Mouse (Mus musculus) heart, adult 8-10 months (tissue): ENCODE results near the gene Hnf4a. TPM values are rescaled to one million over a fixed set of nuclear protein-coding genes. Genes with fewer than 3 reads are reported as not detected.

Experiments
- DNase-seq: peaks from one replicate; pipeline ENCODE4 v3.0.0; 2022; ENCODE audit warnings: low spot score
- total RNA-seq, 4 experiments: library from RNA; stranded (reverse); gene quantifications; 2 replicates each; pipeline ENCODE4 v1.2.4; 2022

The Hnf4a gene
- total RNA-seq, 4 experiments from 2014 or later, result not detected

GRCm38 (mm10) chr2:163593636-163594282 is 87.2 kb downstream of the Hnf4a start:
- DNase-seq, result no peak

- DNase-seq, result peak; percentile 73
Observed at GRCm38 (mm10) chr2:163595119-163595518, 88.5 kb downstream of the Hnf4a start.

- peak; percentile 97 for DNase-seq
Observed at GRCm38 (mm10) chr2:163596057-163596872, 89.7 kb downstream of the Hnf4a start.

GRCm38 (mm10) chr2:163596873-163597155 is 90.2 kb downstream of the Hnf4a start:
- no peak for DNase-seq

- DNase-seq, result no peak
Observed at GRCm38 (mm10) chr2:163597661-163598060, 91.1 kb downstream of the Hnf4a start.

- peak; percentile 70 for DNase-seq
Observed at GRCm38 (mm10) chr2:163599226-163599625, 92.6 kb downstream of the Hnf4a start.

- no peak for DNase-seq
Observed at GRCm38 (mm10) chr2:163601066-163601465, 94.5 kb downstream of the Hnf4a start.

- no peak for DNase-seq
Observed at GRCm38 (mm10) chr2:163601712-163602100, 95.1 kb downstream of the Hnf4a start.

- DNase-seq, result peak; percentile 88
Observed at GRCm38 (mm10) chr2:163602101-163602971, 95.7 kb downstream of the Hnf4a start, which contains the start of gene Ttpal. TSS of gene Ttpal (plus strand) at chr2:163602314.

GRCm38 (mm10) chr2:163606161-163606560 is 99.6 kb downstream of the Hnf4a start:
- DNase-seq, result no peak

- DNase-seq, result no peak
Observed at GRCm38 (mm10) chr2:163608008-163608407, 101.4 kb downstream of the Hnf4a start.

- no peak for DNase-seq
Observed at GRCm38 (mm10) chr2:163609281-163609975, 102.8 kb downstream of the Hnf4a start.

- no peak for DNase-seq
Observed at GRCm38 (mm10) chr2:163611176-163611575, 104.6 kb downstream of the Hnf4a start.

- no peak for DNase-seq
Observed at GRCm38 (mm10) chr2:163613206-163613605, 106.6 kb downstream of the Hnf4a start.

GRCm38 (mm10) chr2:163613990-163614389 is 107.4 kb downstream of the Hnf4a start:
- no peak for DNase-seq

- DNase-seq, result no peak
Observed at GRCm38 (mm10) chr2:163615401-163615800, 108.8 kb downstream of the Hnf4a start.

- no peak for DNase-seq
Observed at GRCm38 (mm10) chr2:163615906-163616651, 109.5 kb downstream of the Hnf4a start.

GRCm38 (mm10) chr2:163616652-163617227 is 110.1 kb downstream of the Hnf4a start:
- DNase-seq, result no peak

- no peak for DNase-seq
Observed at GRCm38 (mm10) chr2:163617232-163617863, 110.7 kb downstream of the Hnf4a start.

GRCm38 (mm10) chr2:163617874-163618273 is 111.3 kb downstream of the Hnf4a start:
- no peak for DNase-seq
